Mouse (Mus musculus): ENCODE data around the gene Cntnap2.

DNA sequence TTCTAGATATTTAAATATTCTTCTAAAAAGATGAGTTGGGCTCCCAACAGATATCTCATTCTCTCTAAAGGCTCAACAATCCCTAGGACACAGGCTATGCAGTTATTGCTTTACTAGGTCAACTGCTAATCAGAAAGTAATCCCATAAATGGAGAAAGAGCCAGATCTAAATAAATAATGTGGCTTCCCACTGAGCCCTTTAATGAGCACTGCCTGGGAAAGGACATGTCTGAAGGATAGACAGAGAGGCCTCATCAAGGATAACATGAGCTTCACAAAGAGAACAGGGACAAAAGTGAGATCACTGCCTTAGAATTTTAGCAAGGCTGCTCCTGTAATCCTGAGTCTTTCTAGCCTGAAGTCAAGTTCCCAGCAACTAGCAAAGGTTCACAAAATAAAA, 2138.4 kb downstream of the Cntnap2 start:
- no peak for TF ChIP-seq POLR2A (IDR thresholded peaks at IDR 0.05; ENCODE audit: insufficient read length, low read depth)
- TF ChIP-seq POLR2AphosphoS2 (IDR thresholded peaks at IDR 0.05; ENCODE audit: insufficient read length, low read depth), result no peak
- TF ChIP-seq MAX (IDR thresholded peaks at IDR 0.05; ENCODE audit: low read depth), result no peak
- TF ChIP-seq E2F4 (IDR thresholded peaks at IDR 0.05; ENCODE audit: insufficient read depth), result no peak
- TF ChIP-seq USF1 (IDR thresholded peaks at IDR 0.05; ENCODE audit: low read depth), result no peak
- no peak for TF ChIP-seq CEBPB (IDR thresholded peaks at IDR 0.05; ENCODE audit: insufficient read depth, poor library complexity, severe bottlenecking)
- TF ChIP-seq SRF (IDR thresholded peaks at IDR 0.05; ENCODE audit: control insufficient read depth, insufficient read length, low read depth), result no peak
- TF ChIP-seq TCF3 (IDR thresholded peaks at IDR 0.05; ENCODE audit: insufficient read length, low read depth), result no peak
- no peak for TF ChIP-seq MYOG (IDR thresholded peaks at IDR 0.05; ENCODE audit: control insufficient read depth in 1 of 3, insufficient read depth in 1 of 3, insufficient read length in 2 of 3, low read depth in 2 of 3)
- TF ChIP-seq TCF12 (IDR thresholded peaks at IDR 0.05; ENCODE audit: insufficient read depth, poor library complexity, severe bottlenecking), result no peak
- TF ChIP-seq REST (IDR thresholded peaks at IDR 0.05; ENCODE audit: insufficient read depth, insufficient read length), result no peak
- no peak for TF ChIP-seq MYOD1 (IDR thresholded peaks at IDR 0.05; ENCODE audit: control insufficient read depth in 1 of 3, insufficient read length in 2 of 3, low read depth in 2 of 3)
